Mouse (Mus musculus) lung, adult 2 months (tissue): Measurements from ENCODE around the gene Mcl1. TPM values are rescaled to one million over a fixed set of nuclear protein-coding genes. Genes with fewer than 3 reads are reported as not detected.
A peak's percentile ranks its signal among the peaks of the same experiment; 100 is the strongest.
"Not testable (repeated sequence)": the region's sequence is repeated elsewhere in the genome, so short reads cannot be mapped to it uniquely, and the experiment has no call there.

Experiments used
- DNase-seq: peaks from one replicate; pipeline ENCODE4 v3.0.0; 2022
- H3K4me1 ChIP-seq: fragments of 200-500 bp; 2 replicates; pipeline ENCODE4 v1.6.1; 2011; ENCODE audit warnings: low read length; ENCODE audit not compliant: control insufficient read depth, insufficient read depth
- H3K4me3 ChIP-seq: fragments of 200-500 bp; replicated peaks from 2 replicates; pipeline ENCODE3; 2011; ENCODE audit warnings: low read depth, mild to moderate bottlenecking, control low read depth, low read length; ENCODE audit errors: extremely low read depth
- CTCF ChIP-seq: fragments of 200-500 bp; IDR thresholded peaks from 2 replicates; pipeline ENCODE4 v1.5.1; 2011; ENCODE audit warnings: mild to moderate bottlenecking, low read length, control low read depth; ENCODE audit not compliant: insufficient read depth
- POLR2A ChIP-seq: fragments of 200-500 bp; IDR thresholded peaks from 2 replicates; pipeline ENCODE4 v1.6.1; 2011; ENCODE audit warnings: low read depth, mild to moderate bottlenecking, control low read depth, low read length, borderline replicate concordance; ENCODE audit errors: extremely low read depth
- WGBS: fragments of 180-500 bp; shearing (Covaris S2); methylation state at CpG from one replicate; pipeline ENCODE4 v1.1.7; 2018; 5-methylcytosine and 5-hydroxymethylcytosine counted together
- polyA plus RNA-seq: library from polyadenylated mRNA; depleted of rRNA; stranded (reverse); fragments of >200 nt; gene quantifications from 2 replicates; pipeline ENCODE4 v1.2.3, GENCODE M21; 2012

The Mcl1 gene
- polyA plus RNA-seq, 1 experiment, result 89.2 TPM

DNA sequence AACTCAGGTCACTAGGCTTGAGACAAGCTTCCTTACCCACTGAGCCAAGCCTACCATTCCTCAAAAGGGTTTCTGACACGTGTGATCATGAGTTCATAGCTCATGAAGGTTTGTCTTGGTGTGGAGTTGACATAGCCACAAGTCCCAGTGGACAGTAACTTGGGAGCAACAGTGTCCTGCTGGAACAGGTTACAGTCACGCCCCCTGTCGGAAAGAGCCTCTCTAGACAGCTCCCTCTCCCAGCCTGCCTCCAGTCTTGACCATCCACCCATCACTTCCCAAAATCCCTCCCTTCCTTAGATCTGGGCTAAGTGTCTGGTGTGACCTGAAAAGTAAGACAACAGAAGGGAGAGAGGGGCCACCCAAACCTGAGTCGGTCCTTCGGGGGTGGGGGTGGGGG lies 24.3 kb downstream of the Mcl1 start:
- DNase-seq, result no peak
- WGBS, result 64% methylated on average over 5 of the region's 5 CpGs
- no peak overlapping the region for H3K4me3 ChIP-seq
- H3K4me1 ChIP-seq, result peaks cover 20% of the 10 kb centered on the region
- TF ChIP-seq POLR2A, result no peak
- 0 out of 2 replicates have a peak, but pooled peaks have one; percentile 17 for TF ChIP-seq CTCF

- 31% methylated on average over 8 of the region's 8 CpGs for WGBS
- DNase-seq, result no peak
- H3K4me1 ChIP-seq, result peaks cover 20% of the 10 kb centered on the region
- no peak for TF ChIP-seq POLR2A
- TF ChIP-seq CTCF, result no peak
- H3K4me3 ChIP-seq, result no peak overlapping the region
Observed at GRCm38 (mm10) chr3:95684846-95685245, 26.3 kb downstream of the Mcl1 start.

GRCm38 (mm10) chr3:95685301-95685700 lies 26.7 kb downstream of the Mcl1 start:
- WGBS, result 67% methylated on average over 4 of the region's 4 CpGs
- peaks cover 20% of the 10 kb centered on the region for H3K4me1 ChIP-seq
- no peak for DNase-seq

DNA sequence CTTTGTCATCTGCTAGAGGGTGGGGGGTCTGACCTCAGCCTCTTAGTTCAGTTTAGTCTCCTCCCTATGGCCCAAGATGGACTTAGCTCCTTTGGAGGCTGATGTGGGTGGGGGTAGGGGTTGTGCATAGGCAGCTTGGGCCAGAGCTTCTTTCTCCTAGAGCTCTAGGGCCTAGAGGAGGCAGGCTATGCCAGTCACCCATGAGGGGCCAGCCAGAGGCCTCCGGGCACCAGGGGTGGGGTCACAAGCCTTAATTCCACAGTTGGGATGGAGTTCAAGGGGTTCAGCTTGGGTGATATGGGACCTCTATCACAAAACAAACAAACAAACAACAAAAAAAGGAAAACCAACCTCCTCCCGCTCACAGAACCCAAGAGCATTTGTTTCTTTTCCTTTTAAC lies 27.1 kb downstream of the Mcl1 start:
- Histone ChIP-seq H3K4me1 (peaks cover 20% of the 10 kb centered on the region), H3K4me3 (no peak overlapping the region)
- WGBS, result 65% methylated on average over 2 of the region's 2 CpGs
- TF ChIP-seq CTCF (no peak), POLR2A (no peak)
- no peak for DNase-seq

More at GRCm38 (mm10) chr3:95685301-95685700, 26.7 kb downstream of the Mcl1 start:
- TF ChIP-seq CTCF, result no peak
- TF ChIP-seq POLR2A, result no peak
- H3K4me3 ChIP-seq, result no peak overlapping the region

DNA sequence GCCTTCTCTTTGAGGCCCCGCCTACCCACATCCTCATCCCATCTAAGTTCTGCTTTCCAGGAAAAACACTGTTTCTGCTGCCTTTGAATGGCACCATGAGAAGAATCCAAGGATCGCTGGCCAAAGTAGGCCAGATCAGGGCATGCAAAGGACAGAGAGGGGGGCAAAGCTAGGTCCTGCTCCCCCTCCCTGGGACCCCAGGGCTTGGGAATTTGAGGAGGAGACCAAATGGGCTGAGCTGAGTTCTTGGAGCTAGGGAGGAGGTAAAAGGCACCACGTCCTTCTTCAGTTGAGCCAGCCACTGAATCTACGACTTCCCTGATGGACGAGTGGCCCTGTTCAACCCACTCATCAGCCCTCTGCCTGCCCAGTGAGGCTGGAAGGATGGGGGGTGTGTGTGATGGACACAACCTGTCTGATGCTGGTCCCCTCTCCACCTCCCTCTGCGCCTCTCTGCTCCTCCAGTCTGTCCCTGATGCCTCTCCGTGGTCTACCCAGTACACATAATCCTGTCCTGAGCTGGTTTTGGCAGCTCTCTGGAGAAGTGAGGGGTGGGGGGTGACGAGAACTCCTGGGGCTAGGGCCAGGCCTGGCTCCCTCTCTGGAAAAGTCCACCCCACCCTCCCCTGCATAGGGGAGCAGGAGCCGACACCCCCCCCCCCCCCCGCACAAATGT lies 28.0 kb downstream of the Mcl1 start:
- Histone ChIP-seq H3K4me1 (peaks cover 19% of the 10 kb centered on the region), H3K4me3 (peak overlapping the region; percentile 79)
- 36% methylated on average over 10 of the region's 10 CpGs for WGBS
- TF ChIP-seq CTCF (no peak), POLR2A (no peak)
- DNase-seq, result no peak

- TF ChIP-seq POLR2A (peak; percentile 19; the same call in 1 of the 2 replicates), CTCF (no peak)
- H3K4me1 ChIP-seq, result peaks cover 16% of the 10 kb centered on the region
- WGBS, result 19% methylated on average over 4 of the region's 4 CpGs
- DNase-seq, result no peak
- H3K4me3 ChIP-seq, result peak overlapping the region; percentile 79
Observed at GRCm38 (mm10) chr3:95687168-95687523, 28.6 kb downstream of the Mcl1 start.

DNA sequence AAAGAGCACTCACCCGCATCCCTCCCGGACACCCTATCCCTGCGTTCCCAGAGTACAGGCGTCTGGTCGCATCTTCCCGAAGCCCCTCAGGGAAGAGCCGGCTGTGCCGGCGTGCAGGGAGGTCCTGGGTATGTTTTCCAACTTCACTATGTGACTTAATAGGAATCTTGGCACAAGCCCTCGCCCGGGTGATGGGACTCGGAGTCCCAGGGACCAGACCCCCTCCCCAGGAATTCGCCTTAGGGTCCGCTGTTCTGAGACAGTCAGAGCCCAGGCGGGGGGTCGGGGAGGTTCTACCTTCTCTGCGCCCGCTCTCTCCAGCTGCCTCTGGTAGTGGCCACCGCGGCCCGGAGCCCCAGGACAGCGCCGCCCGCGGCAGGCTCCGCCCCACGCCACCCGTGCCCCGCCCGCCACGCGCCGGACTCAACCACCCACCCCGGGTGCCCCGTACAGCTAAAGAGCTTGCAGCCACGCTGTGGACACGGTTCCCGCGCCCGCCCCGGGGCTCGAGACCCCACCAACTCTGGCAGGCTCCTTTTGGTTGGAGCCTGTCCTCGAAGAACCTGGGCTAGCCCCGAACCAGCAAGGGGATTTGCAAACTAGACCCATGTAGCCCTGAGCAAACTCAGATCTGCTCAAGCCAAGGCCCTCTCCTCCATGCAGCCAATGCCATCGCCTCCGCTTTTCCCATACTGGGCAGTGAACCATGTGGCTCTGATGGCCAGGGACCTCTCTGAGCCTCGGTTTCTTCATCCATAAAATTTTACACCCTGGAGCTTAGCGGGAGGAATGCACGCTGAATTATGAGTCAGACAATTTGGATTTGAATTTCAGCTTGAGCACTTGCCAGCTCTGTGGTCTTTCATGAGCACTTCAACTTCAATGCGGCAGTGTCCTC lies 29.2 kb downstream of the Mcl1 start, which contains the start of gene Adamtsl4:
Adamtsl4 (minus strand) TSS at position 394 of the 898 bp plus-strand sequence.
- 4% methylated on average over 50 of the region's 50 CpGs for WGBS
- peak; percentile 84 for DNase-seq
- Histone ChIP-seq H3K4me3 (peak within 1 kb of the TSS; percentile 79), H3K4me1 (peaks cover 16% of the 10 kb centered on the region)
- peak; percentile 35; the same call in 1 of the 2 replicates for TF ChIP-seq POLR2A
- no peak for TF ChIP-seq CTCF

DNA sequence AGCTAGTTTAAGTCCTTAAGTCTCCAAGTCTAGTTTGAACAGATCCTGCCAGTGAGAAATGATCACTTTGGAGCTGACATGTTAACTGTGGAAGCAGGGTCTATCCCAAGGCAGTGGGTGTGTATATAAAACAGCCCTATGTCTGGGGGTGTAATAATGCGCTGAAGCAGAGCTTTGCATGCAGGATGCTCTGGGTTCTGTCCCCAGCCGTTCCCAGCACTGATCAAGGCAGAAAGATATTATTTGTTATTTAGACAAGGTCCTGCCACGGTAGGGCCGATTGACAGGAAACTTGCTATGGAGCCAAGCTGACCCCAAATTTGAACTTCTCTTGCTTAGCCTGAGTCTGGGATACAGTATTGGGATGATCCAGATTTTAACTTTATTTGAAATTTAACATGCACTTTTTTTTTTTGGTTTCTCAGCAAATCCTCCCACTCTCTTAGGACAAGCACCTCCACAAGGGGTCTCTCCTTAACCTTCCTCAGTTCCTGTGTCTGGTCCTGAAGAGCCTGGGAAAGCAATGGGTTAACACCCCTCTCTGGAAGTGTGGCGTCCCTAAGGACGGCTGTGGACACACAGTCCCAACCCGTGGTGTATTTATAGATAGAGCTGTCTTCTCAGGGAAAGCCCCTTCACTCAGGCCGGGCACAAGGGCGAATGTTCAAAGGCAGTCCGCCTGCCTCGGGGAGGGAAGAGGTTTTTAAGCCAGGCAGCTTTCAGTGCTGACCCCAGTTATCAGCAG lies 30.8 kb downstream of the Mcl1 start:
- TF ChIP-seq CTCF (no peak), POLR2A (no peak)
- Histone ChIP-seq H3K4me1 (peaks cover 28% of the 10 kb centered on the region), H3K4me3 (no peak overlapping the region)
- 32% methylated on average over 11 of the region's 11 CpGs for WGBS
- DNase-seq, result no peak

- no peak for DNase-seq
- TF ChIP-seq CTCF (no peak), POLR2A (no peak)
- Histone ChIP-seq H3K4me1 (peaks cover 30% of the 10 kb centered on the region), H3K4me3 (no peak overlapping the region)
- 43% methylated on average over 2 of the region's 2 CpGs for WGBS
Observed at GRCm38 (mm10) chr3:95689940-95690339, 31.4 kb downstream of the Mcl1 start.

DNA sequence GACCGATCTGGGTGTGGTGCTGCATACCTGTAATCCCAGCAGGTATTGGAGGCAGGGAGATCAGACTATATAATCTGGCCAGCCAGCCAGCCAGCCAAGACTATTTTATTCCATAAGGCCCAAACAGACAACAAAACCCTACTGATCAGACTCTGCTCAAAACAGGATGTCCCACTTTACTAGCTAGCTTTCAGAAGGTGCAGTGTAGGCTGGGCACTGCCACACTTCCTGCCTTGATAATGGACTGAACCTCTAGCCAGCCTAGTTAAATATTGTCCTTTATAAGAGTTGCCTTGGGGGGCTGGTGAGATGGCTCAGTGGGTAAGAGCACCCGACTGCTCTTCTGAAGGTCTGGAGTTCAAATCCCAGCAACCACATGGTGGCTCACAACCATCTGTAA lies 32.0 kb downstream of the Mcl1 start:
- not testable (repeated sequence) for H3K4me3 ChIP-seq, DNase-seq
- peaks cover 26% of the 10 kb centered on the region for H3K4me1 ChIP-seq
- 91% methylated on average over 2 of the region's 2 CpGs for WGBS
